Mouse (Mus musculus) erythroblast, embryonic 14.5 days (primary cell): ENCODE measurements around the gene Smim6.

Experiments
- GATA1 ChIP-seq: IDR thresholded peaks from 2 replicates; pipeline ENCODE4 v1.6.1; 2012; ENCODE audit warnings: low read length, inconsistent platforms, mixed read lengths
- TAL1 ChIP-seq: IDR thresholded peaks from 3 replicates; pipeline ENCODE4 v1.6.1; 2012; ENCODE audit warnings: low read length, inconsistent platforms, mixed read lengths

- TF ChIP-seq GATA1 (no peak), TAL1 (no peak)
These were observed 18.7 kb upstream of the Smim6 start for GRCm38 (mm10) chr11:115893071-115893470.
